Mouse (Mus musculus) heart, embryonic 14.5 days (tissue): ENCODE measurements around the gene Fem1b. TPM values are rescaled to one million over a fixed set of nuclear protein-coding genes. Genes with fewer than 3 reads are reported as not detected.
A peak's percentile ranks its signal among the peaks of the same experiment; 100 is the strongest.

Experiments
- ATAC-seq: fragments of 200-750 bp; cut with Nextera tagmentation; 2 replicates; pipeline ENCODE4 v1.8.0; 2017; ENCODE audit warnings: low read depth, moderate TSS enrichment; ENCODE audit not compliant: insufficient number of reproducible peaks, insufficient read depth, low FRiP score
- H3K27ac ChIP-seq, 2 experiments: fragments of 200-500 bp in 1 of 2; fragments of 300-500 bp in 1 of 2; sonication (generic) in 1 of 2; replicated peaks in 1 of 2; 2 replicates each; pipeline ENCODE4 v1.5.1; 2012 to 2014; ENCODE audit warnings: low read depth in 2 of 2, low read length in 2 of 2, control low read depth in 1 of 2, mild to moderate bottlenecking in 1 of 2, mixed read lengths in 1 of 2; ENCODE audit not compliant: control insufficient read depth in 1 of 2, insufficient read depth in 1 of 2
- H3K27me3 ChIP-seq: fragments of 300-500 bp; sonication (generic); 2 replicates; pipeline ENCODE4 v1.6.1; 2014; ENCODE audit warnings: mild to moderate bottlenecking, low read length, control low read depth; ENCODE audit not compliant: control insufficient read depth, insufficient read depth
- H3K36me3 ChIP-seq: fragments of 300-500 bp; sonication (generic); 2 replicates; pipeline ENCODE4 v1.6.1; 2014; ENCODE audit warnings: mild to moderate bottlenecking, control low read depth, low read length, mixed read lengths; ENCODE audit not compliant: control insufficient read depth, insufficient read depth
- H3K4me1 ChIP-seq, 2 experiments: fragments of 200-500 bp in 1 of 2; fragments of 300-500 bp in 1 of 2; sonication (generic) in 1 of 2; 2 replicates each; pipeline ENCODE4 v1.6.1; 2012 to 2014; ENCODE audit warnings: low read length in 2 of 2, control low read depth in 1 of 2, mixed read lengths in 1 of 2; ENCODE audit not compliant: control insufficient read depth in 2 of 2, insufficient read depth in 2 of 2
- H3K4me2 ChIP-seq: fragments of 300-500 bp; sonication (generic); 2 replicates; pipeline ENCODE4 v1.6.1; 2014; ENCODE audit warnings: mild to moderate bottlenecking, low read length
- H3K4me3 ChIP-seq, 2 experiments: fragments of 200-500 bp in 1 of 2; fragments of 300-500 bp in 1 of 2; sonication (generic) in 1 of 2; 2 replicates each; pipeline ENCODE4 v1.5.1; 2012 to 2014; ENCODE audit warnings: low read length in 2 of 2, mild to moderate bottlenecking in 2 of 2, control low read depth in 1 of 2, low read depth in 1 of 2, moderate library complexity in 1 of 2; ENCODE audit not compliant: control insufficient read depth in 1 of 2, insufficient read depth in 1 of 2
- H3K9ac ChIP-seq: fragments of 300-500 bp; sonication (generic); 2 replicates; pipeline ENCODE4 v1.6.1; 2014; ENCODE audit warnings: mild to moderate bottlenecking, low read length
- H3K9me3 ChIP-seq: fragments of 300-500 bp; sonication (generic); 2 replicates; pipeline ENCODE4 v1.6.1; 2016; ENCODE audit warnings: low read length, control low read depth; ENCODE audit not compliant: control insufficient read depth
- WGBS: fragments of 180-500 bp; shearing (Covaris S2); extraction: QIAGEN DNeasy Blood & Tissue Kit; methylation state at CpG from one replicate; pipeline ENCODE4 v1.1.7; 2014; 5-methylcytosine and 5-hydroxymethylcytosine counted together
- polyA plus RNA-seq: library from polyadenylated mRNA; unstranded; fragments of >200 nt; fragmentation: Nextera tagmentation; extraction: Ambion mirVana; gene quantifications from 2 replicates; pipeline ENCODE4 v1.2.1, GENCODE M21; 2014

Fem1b gene
- polyA plus RNA-seq, 1 experiment from 2014 or later, result 21.0 TPM

DNA sequence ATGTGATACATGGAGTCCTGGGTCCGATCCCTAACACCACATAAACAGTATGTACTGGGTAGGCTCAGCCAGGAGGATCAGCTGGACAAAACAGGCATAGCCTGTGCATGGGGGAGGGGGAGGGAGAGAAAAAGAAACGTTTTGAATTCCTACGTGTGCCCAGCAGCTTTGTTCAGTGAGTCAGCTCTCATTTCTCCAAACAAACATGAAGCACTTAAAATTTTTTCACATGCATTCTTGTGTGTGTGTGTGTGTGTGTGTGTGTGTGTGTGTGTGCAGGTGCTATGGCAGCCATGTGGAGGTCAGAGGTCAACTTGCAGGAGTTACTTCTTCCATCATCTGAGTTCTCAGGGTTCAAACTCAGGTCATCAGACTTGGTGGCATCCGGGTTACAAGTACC, 36.3 kb downstream of the Fem1b start:
- Histone ChIP-seq H3K4me1 (no peaks in the 10 kb centered on the region; a peak in 2 of 4 replicates), H3K9ac (no peak overlapping the region), H3K27ac (no peak overlapping the region), H3K27me3 (no peaks in the 10 kb centered on the region), H3K4me2 (no peak overlapping the region), H3K9me3 (no peaks in the 10 kb centered on the region), H3K36me3 (no peaks in the 10 kb centered on the region), H3K4me3 (no peak overlapping the region)
- WGBS, result 38% methylated on average over 4 of the region's 4 CpGs
- ATAC-seq, result no peak

DNA sequence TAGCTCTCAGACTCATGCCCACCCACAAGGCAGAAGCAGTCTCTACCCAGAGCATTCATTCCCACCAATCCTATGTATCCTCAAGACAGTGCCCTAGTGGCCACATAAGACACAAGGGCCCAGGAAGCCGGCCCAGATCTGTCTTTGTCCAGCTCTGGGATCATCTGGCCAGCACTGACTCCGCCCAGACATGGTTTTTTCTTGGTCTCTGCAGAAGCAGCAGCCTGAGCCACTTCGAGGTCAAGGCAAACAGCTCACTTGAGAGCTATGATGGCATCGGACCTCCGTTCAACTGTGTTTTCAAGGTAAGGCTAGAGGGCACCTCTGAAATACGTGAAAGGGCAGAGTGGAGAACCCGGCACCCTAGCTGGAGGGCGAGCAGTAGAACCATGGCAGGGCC, 39.0 kb downstream of the Fem1b start:
- Histone ChIP-seq H3K36me3 (no peaks in the 10 kb centered on the region), H3K27ac (no peak overlapping the region), H3K4me1 (no peaks in the 10 kb centered on the region; a peak in 2 of 4 replicates), H3K9ac (no peak overlapping the region), H3K27me3 (no peaks in the 10 kb centered on the region), H3K9me3 (no peaks in the 10 kb centered on the region), H3K4me3 (no peak overlapping the region), H3K4me2 (no peak overlapping the region)
- ATAC-seq, result no peak
- 77% methylated on average over 8 of the region's 8 CpGs for WGBS

DNA sequence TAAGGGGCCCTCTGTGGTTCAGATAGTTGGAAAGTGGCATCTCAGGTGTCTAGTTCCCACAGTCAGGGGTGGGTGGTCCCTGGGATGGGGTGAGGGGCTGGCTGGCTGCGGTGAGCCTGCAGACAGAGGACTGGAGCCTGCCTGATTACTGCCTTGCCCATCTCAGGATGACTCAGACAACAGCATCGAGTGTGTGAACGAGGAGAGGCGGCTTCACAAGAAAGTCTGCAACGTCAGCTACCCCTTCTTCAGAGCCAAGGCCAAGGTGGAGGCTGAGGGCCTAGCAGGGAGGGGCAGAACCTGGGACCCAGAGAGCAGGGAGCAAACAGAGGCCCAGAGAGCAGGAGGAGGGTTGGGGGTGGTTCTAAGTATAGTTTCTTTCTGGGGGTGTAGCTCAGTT, 43.4 kb downstream of the Fem1b start:
- Histone ChIP-seq H3K4me3 (no peak overlapping the region), H3K9me3 (no peaks in the 10 kb centered on the region), H3K9ac (no peak overlapping the region), H3K4me2 (no peak overlapping the region), H3K4me1 (peaks cover under 1 to 5% of the 10 kb centered on the region in 2 experiments; a peak in 1 of 4 replicates), H3K36me3 (no peaks in the 10 kb centered on the region), H3K27me3 (no peaks in the 10 kb centered on the region), H3K27ac (no peak overlapping the region)
- no peak for ATAC-seq
- WGBS, result 71% methylated on average over 5 of the region's 5 CpGs

- WGBS, result 54% methylated on average over 17 of the region's 17 CpGs
- ATAC-seq, result no peak
Observed at GRCm38 (mm10) chr9:62767464-62767863, 44.3 kb downstream of the Fem1b start.

GRCm38 (mm10) chr9:62765346-62765745, 46.4 kb downstream of the Fem1b start:
- Histone ChIP-seq H3K4me1 (0 out of 4 replicates have a peak, but pooled peaks cover 2 to 6% of the 10 kb centered on the region in 2 experiments), H3K27me3 (no peaks in the 10 kb centered on the region), H3K9ac (no peak overlapping the region), H3K9me3 (no peaks in the 10 kb centered on the region), H3K4me3 (no peak overlapping the region), H3K36me3 (no peaks in the 10 kb centered on the region), H3K27ac (no peak overlapping the region), H3K4me2 (no peak overlapping the region)
- 70% methylated on average over 4 of the region's 4 CpGs for WGBS
- no peak for ATAC-seq

More at GRCm38 (mm10) chr9:62767464-62767863, 44.3 kb downstream of the Fem1b start:
- no peak overlapping the region for H3K4me2 ChIP-seq
- no peaks in the 10 kb centered on the region for H3K27me3 ChIP-seq
- H3K9me3 ChIP-seq, result no peaks in the 10 kb centered on the region
- peaks cover 2 to 6% of the 10 kb centered on the region in 2 experiments; a peak in 1 of 4 replicates for H3K4me1 ChIP-seq
- no peak overlapping the region for H3K27ac ChIP-seq
- H3K4me3 ChIP-seq, result no peak overlapping the region
- no peaks in the 10 kb centered on the region for H3K36me3 ChIP-seq
- H3K9ac ChIP-seq, result no peak overlapping the region

DNA sequence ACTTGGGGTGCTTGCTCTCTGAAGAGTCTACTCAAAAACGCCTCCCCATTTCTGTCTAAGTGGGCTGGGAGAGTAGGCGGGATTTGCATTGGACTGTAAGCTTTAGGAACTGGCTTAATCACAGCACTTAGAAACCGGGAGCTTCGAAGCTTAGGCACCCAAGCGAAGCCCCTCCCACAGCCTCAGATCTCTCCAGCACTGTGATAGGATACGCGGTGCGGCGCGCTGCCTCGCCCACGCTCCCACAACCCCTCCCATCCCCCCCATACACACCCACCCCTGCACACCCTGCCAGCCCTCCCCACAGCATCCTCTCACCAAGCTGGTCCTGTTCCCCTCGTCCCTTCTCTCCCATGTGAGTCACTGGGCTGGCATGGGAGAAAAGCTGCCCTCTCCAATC, 48.3 kb downstream of the Fem1b start:
- no peaks in the 10 kb centered on the region for H3K36me3 ChIP-seq
- no peak overlapping the region for H3K27ac ChIP-seq
- H3K4me3 ChIP-seq, result no peak overlapping the region; a peak in 1 of 4 replicates
- no peaks in the 10 kb centered on the region for H3K9me3 ChIP-seq
- H3K27me3 ChIP-seq, result no peaks in the 10 kb centered on the region
- H3K4me2 ChIP-seq, result peak overlapping the region; percentile 56
- no peak for ATAC-seq
- no peak overlapping the region for H3K9ac ChIP-seq
- 0 out of 4 replicates have a peak, but pooled peaks cover 2 to 6% of the 10 kb centered on the region in 2 experiments for H3K4me1 ChIP-seq
- 4% methylated on average over 13 of the region's 13 CpGs for WGBS

- Histone ChIP-seq H3K4me3 (no peak overlapping the region), H3K9me3 (no peaks in the 10 kb centered on the region), H3K9ac (no peak overlapping the region), H3K27me3 (no peaks in the 10 kb centered on the region), H3K36me3 (no peaks in the 10 kb centered on the region), H3K4me1 (0 out of 4 replicates have a peak, but pooled peaks cover 2 to 6% of the 10 kb centered on the region in 2 experiments), H3K4me2 (no peak overlapping the region), H3K27ac (no peak overlapping the region)
- WGBS, result 50% methylated on average over 3 of the region's 3 CpGs
- ATAC-seq, result no peak
Observed at GRCm38 (mm10) chr9:62759601-62760000, 52.1 kb downstream of the Fem1b start.

GRCm38 (mm10) chr9:62758288-62758687, 53.4 kb downstream of the Fem1b start:
- no peaks in the 10 kb centered on the region for H3K9me3 ChIP-seq
- no peak for ATAC-seq
- WGBS, result 93% methylated on average over 4 of the region's 4 CpGs

More at GRCm38 (mm10) chr9:62758288-62758687, 53.4 kb downstream of the Fem1b start:
- Histone ChIP-seq H3K4me3 (no peak overlapping the region), H3K27ac (no peak overlapping the region), H3K4me2 (no peak overlapping the region), H3K9ac (no peak overlapping the region), H3K36me3 (no peaks in the 10 kb centered on the region), H3K4me1 (0 out of 4 replicates have a peak, but pooled peaks cover under 1 to 1% of the 10 kb centered on the region in 2 experiments), H3K27me3 (no peaks in the 10 kb centered on the region)
